Mouse (Mus musculus) heart, embryonic 11.5 days (tissue): ENCODE results near the gene Dusp21. TPM values are rescaled to one million over a fixed set of nuclear protein-coding genes. Genes with fewer than 3 reads are reported as not detected.

Experiments
- ATAC-seq: fragments of 200-750 bp; cut with Nextera tagmentation; replicated peaks from 2 replicates; pipeline ENCODE4 v1.8.0; 2017; ENCODE audit warnings: moderate library complexity; ENCODE audit not compliant: insufficient number of reproducible peaks, low FRiP score, low TSS enrichment
- H3K27ac ChIP-seq: fragments of 300-500 bp; sonication (generic); 2 replicates; pipeline ENCODE4 v1.5.1; 2014; ENCODE audit warnings: mild to moderate bottlenecking, low read depth, low read length
- H3K27me3 ChIP-seq: fragments of 300-500 bp; sonication (generic); 2 replicates; pipeline ENCODE4 v1.6.1; 2014; ENCODE audit warnings: mild to moderate bottlenecking, low read length, mixed read lengths; ENCODE audit not compliant: control insufficient read depth, insufficient read depth
- H3K36me3 ChIP-seq: fragments of 300-500 bp; sonication (generic); 2 replicates; pipeline ENCODE4 v1.6.1; 2014; ENCODE audit warnings: mild to moderate bottlenecking, low read length, moderate library complexity, mixed read lengths; ENCODE audit not compliant: control insufficient read depth, insufficient read depth
- H3K4me1 ChIP-seq: fragments of 300-500 bp; sonication (generic); 2 replicates; pipeline ENCODE4 v1.6.1; 2014; ENCODE audit warnings: low read length; ENCODE audit not compliant: control insufficient read depth, insufficient read depth
- H3K4me2 ChIP-seq: fragments of 300-500 bp; sonication (generic); 2 replicates; pipeline ENCODE4 v1.6.1; 2014; ENCODE audit warnings: mild to moderate bottlenecking, moderate library complexity
- H3K4me3 ChIP-seq: fragments of 300-500 bp; sonication (generic); 2 replicates; pipeline ENCODE4 v1.5.1; 2014; ENCODE audit warnings: low read depth, low read length
- H3K9ac ChIP-seq: fragments of 300-500 bp; sonication (generic); 2 replicates; pipeline ENCODE4 v1.6.1; 2014; ENCODE audit warnings: mild to moderate bottlenecking, low read depth, low read length, moderate library complexity
- H3K9me3 ChIP-seq: fragments of 300-500 bp; sonication (generic); replicated peaks from 2 replicates; pipeline ENCODE4 v1.6.1; 2016; ENCODE audit warnings: low read length; ENCODE audit not compliant: control insufficient read depth
- WGBS: fragments of 180-500 bp; shearing (Covaris S2); extraction: QIAGEN DNeasy Blood & Tissue Kit; methylation state at CpG from one replicate; pipeline ENCODE4 v1.1.7; 2014; ENCODE audit not compliant: insufficient replicate concordance; 5-methylcytosine and 5-hydroxymethylcytosine counted together
- polyA plus RNA-seq: library from polyadenylated mRNA; unstranded; fragments of >200 nt; fragmentation: Nextera tagmentation; extraction: Ambion mirVana; gene quantifications from 2 replicates; pipeline ENCODE4 v1.2.1, GENCODE M21; 2014

Gene Dusp21
- polyA plus RNA-seq, 1 experiment from 2014 or later, result not detected

- no peak overlapping the region for H3K4me2 ChIP-seq
- H3K4me1 ChIP-seq, result no peaks in the 10 kb centered on the region
- H3K9me3 ChIP-seq, result no peaks in the 10 kb centered on the region
- 88% methylated on average over 1 of the region's 1 CpGs for WGBS
- H3K36me3 ChIP-seq, result no peaks in the 10 kb centered on the region
- no peak overlapping the region for H3K9ac ChIP-seq
- no peak overlapping the region for H3K27ac ChIP-seq
- no peak overlapping the region for H3K4me3 ChIP-seq
- ATAC-seq, result no peak
- H3K27me3 ChIP-seq, result no peaks in the 10 kb centered on the region
Observed at GRCm38 (mm10) chrX:18168940-18169339, 23.3 kb downstream of the Dusp21 start.

DNA sequence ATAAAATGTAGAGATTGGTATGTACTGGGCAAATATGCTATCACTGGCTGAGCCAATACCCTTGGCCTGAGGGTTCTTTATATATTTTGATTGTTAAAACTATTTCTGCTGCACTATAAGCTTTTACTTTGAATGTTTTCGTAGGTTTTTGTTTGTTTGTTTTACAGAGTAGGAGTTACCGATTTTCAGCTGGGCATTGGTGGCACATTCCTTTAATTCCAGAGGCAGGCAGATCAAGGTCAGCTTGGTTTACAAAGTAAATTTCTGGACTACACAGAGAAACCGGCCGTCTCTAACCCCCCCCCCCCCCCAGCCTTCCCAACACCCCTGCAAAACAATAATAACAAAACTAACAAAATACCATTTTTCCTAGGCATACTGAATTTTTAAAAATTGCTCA lies 29.2 kb downstream of the Dusp21 start:
- no peak overlapping the region for H3K27ac ChIP-seq
- H3K4me2 ChIP-seq, result no peak overlapping the region
- H3K4me1 ChIP-seq, result peaks cover 2% of the 10 kb centered on the region; the same call in 1 of the 2 replicates
- ATAC-seq, result no peak
- no peaks in the 10 kb centered on the region for H3K9me3 ChIP-seq
- H3K36me3 ChIP-seq, result no peaks in the 10 kb centered on the region
- WGBS, result 23% methylated on average over 4 of the region's 4 CpGs
- H3K4me3 ChIP-seq, result no peak overlapping the region
- no peak overlapping the region for H3K9ac ChIP-seq
- no peaks in the 10 kb centered on the region for H3K27me3 ChIP-seq

DNA sequence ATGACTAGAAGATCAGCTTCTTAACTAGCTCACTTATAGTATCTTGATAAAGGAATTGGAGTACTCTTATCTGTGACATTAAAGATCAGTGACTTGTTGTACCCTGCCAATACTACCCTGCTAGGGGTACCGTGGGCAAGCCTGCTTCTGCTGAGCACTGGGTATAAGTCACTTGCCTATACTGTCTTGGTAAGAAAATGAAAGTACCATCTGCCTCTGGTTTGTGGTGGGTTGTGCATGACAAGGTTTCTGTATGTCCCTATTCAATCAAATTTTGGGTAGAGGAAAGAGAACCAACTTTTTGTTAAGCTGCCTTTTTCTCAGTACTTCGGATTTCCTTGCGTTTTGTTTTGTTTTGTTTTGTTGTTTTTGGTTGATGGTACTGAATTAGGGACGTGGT lies 32.1 kb downstream of the Dusp21 start:
- ATAC-seq, result no peak
- H3K27me3 ChIP-seq, result no peaks in the 10 kb centered on the region
- H3K4me2 ChIP-seq, result no peak overlapping the region
- no peaks in the 10 kb centered on the region for H3K9me3 ChIP-seq
- peaks cover 2% of the 10 kb centered on the region; the same call in 1 of the 2 replicates for H3K4me1 ChIP-seq
- H3K36me3 ChIP-seq, result no peaks in the 10 kb centered on the region
- no peak overlapping the region for H3K9ac ChIP-seq
- H3K27ac ChIP-seq, result no peak overlapping the region
- 78% methylated on average over 4 of the region's 4 CpGs for WGBS
- no peak overlapping the region for H3K4me3 ChIP-seq

DNA sequence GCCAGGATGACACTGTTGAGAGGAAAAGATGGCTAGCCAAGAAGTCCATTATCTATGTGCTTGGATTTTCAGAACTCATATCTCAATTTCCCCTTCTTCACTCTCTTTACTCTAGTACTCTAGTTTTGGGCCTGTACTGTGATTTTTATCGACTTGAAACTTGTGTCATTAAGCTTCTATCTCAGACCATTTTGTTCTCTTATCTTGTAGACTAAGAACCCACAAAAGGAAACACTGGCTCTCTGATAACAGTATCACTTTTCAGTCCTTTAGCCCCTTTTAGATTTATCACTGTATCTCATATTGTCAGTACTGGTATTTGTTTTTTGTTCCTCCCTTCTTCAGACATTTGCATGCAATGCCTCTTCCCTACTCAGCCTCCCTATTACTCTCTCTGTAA lies 33.8 kb downstream of the Dusp21 start:
- Histone ChIP-seq H3K4me2 (no peak overlapping the region), H3K9ac (no peak overlapping the region), H3K27me3 (no peaks in the 10 kb centered on the region), H3K9me3 (no peaks in the 10 kb centered on the region), H3K4me3 (no peak overlapping the region), H3K4me1 (peaks cover 2% of the 10 kb centered on the region; the same call in 1 of the 2 replicates), H3K27ac (no peak overlapping the region), H3K36me3 (no peaks in the 10 kb centered on the region)
- no peak for ATAC-seq
- 15% methylated on average over 1 of the region's 1 CpGs for WGBS

DNA sequence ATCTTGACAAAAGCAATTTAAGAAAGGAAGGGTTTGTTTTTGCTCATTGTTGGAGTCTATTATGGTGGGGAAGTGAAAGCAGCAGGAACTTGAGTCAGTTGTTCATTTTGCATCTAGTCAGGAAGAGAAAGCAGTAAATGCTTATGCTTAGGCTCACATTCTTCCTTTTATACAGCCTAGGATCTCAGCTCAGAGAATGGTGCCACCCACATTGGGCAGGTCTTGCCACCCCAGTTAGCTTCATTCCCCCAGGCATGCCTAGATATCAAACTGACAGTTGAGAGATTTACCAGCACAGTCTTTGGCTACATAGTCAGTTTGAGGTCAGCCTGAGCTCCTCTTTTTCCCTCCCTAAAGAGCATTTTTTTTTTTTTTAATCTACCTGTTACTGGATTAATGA lies 41.5 kb downstream of the Dusp21 start:
- H3K9me3 ChIP-seq, result no peaks in the 10 kb centered on the region
- H3K4me1 ChIP-seq, result no peaks in the 10 kb centered on the region
- H3K4me3 ChIP-seq, result no peak overlapping the region
- no peak overlapping the region for H3K27ac ChIP-seq
- no peak overlapping the region for H3K9ac ChIP-seq
- ATAC-seq, result no peak
- H3K27me3 ChIP-seq, result no peaks in the 10 kb centered on the region
- H3K4me2 ChIP-seq, result no peak overlapping the region
- no peaks in the 10 kb centered on the region for H3K36me3 ChIP-seq

- H3K4me3 ChIP-seq, result no peak overlapping the region
- no peak overlapping the region for H3K27ac ChIP-seq
- H3K9me3 ChIP-seq, result no peaks in the 10 kb centered on the region
- H3K36me3 ChIP-seq, result no peaks in the 10 kb centered on the region
- no peak overlapping the region for H3K4me2 ChIP-seq
- no peak for ATAC-seq
- no peaks in the 10 kb centered on the region for H3K4me1 ChIP-seq
- H3K27me3 ChIP-seq, result no peaks in the 10 kb centered on the region
- no peak overlapping the region for H3K9ac ChIP-seq
- WGBS, result 75% methylated on average over 2 of the region's 2 CpGs
Observed at GRCm38 (mm10) chrX:18188293-18188692, 42.6 kb downstream of the Dusp21 start.

Other genes with a start within 250 kb of the Dusp21 start
- 25.1 and 27.2 TPM in 2 replicates for gene Kdm6a, start 16.7 kb downstream of the Dusp21 start, polyA plus RNA-seq